Mouse (Mus musculus) testis, adult 2 months (tissue): Measurements from ENCODE around the gene Gbp6. TPM values are rescaled to one million over a fixed set of nuclear protein-coding genes. Genes with fewer than 3 reads are reported as not detected.
"Not testable (repeated sequence)": the region's sequence is repeated elsewhere in the genome, so short reads cannot be mapped to it uniquely, and the experiment has no call there.

Experiments used
- H3K27ac ChIP-seq: fragments of 200-500 bp; 2 replicates; pipeline ENCODE4 v1.5.1; 2012; ENCODE audit warnings: low read depth, low read length; ENCODE audit not compliant: control insufficient read depth, insufficient read depth
- H3K27me3 ChIP-seq: fragments of 200-500 bp; 2 replicates; pipeline ENCODE4 v1.6.1; 2012; ENCODE audit warnings: mild to moderate bottlenecking, low read length, moderate library complexity; ENCODE audit not compliant: control insufficient read depth, insufficient read depth
- H3K36me3 ChIP-seq: fragments of 200-500 bp; 2 replicates; pipeline ENCODE4 v1.6.1; 2012; ENCODE audit warnings: mild to moderate bottlenecking, low read length; ENCODE audit not compliant: control insufficient read depth, insufficient read depth
- H3K4me1 ChIP-seq: fragments of 200-500 bp; 2 replicates; pipeline ENCODE4 v1.6.1; 2012; ENCODE audit warnings: low read length; ENCODE audit not compliant: control insufficient read depth, insufficient read depth
- H3K4me3 ChIP-seq: fragments of 200-500 bp; 2 replicates; pipeline ENCODE4 v1.5.1; 2012; ENCODE audit warnings: low read depth, mild to moderate bottlenecking, low read length, moderate library complexity, mixed read lengths; ENCODE audit not compliant: control insufficient read depth
- polyA plus RNA-seq: library from polyadenylated mRNA; depleted of rRNA; stranded (reverse); fragments of >200 nt; gene quantifications from 2 replicates; pipeline ENCODE4 v1.2.3, GENCODE M21; 2012; rRNA removed

Gbp6 gene
- polyA plus RNA-seq, 1 experiment, result 0.12 TPM

DNA sequence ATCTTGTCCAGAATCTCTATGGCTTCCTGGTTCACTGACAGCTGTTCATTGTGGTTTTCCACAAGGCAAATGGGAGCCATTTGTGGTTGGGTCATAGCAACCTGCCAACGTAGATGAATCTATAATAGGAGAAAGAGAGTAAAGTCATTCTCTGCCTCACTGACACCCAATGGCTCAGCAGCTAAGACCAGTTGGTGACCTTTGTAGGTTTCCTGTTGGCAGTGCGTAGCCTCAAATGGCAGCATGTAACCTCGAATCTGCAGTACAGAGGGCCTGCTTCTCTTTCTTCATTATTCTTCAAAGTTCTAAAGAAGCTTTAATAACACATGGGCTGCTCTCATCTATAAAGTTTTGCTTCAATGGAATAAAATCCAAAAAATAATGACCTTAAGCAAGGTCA, 57.5 kb downstream of the Gbp6 start:
- not testable (repeated sequence) for H3K27ac ChIP-seq, H3K36me3 ChIP-seq, H3K4me1 ChIP-seq, H3K27me3 ChIP-seq, H3K4me3 ChIP-seq

Other genes with a start within 250 kb of the Gbp6 start
- gene Gbp9, start 154.2 kb downstream of the Gbp6 start, polyA plus RNA-seq, result 0.20 and 0.27 TPM in 2 replicates
- gene Gbp8, start 154.2 kb downstream of the Gbp6 start, polyA plus RNA-seq, result 0.22 and 0.32 TPM in 2 replicates
- 0.35 and 0.43 TPM in 2 replicates for gene Gbp4, start 154.1 kb downstream of the Gbp6 start, polyA plus RNA-seq
- 0.18 and 0.27 TPM in 2 replicates for gene Gbp10, start 54.2 kb downstream of the Gbp6 start, polyA plus RNA-seq
- 0.14 and 0.22 TPM in 2 replicates for gene Gm43302, start within 50 bp of the Gbp6 start, polyA plus RNA-seq
- 320 and 336 TPM in 2 replicates for gene Lrrc8b, start 122.1 kb upstream of the Gbp6 start, polyA plus RNA-seq
- 13.0 and 14.7 TPM in 2 replicates for gene Lrrc8c, start 225.7 kb upstream of the Gbp6 start, polyA plus RNA-seq